Mouse (Mus musculus) urinary bladder, postnatal 25 days (tissue): ENCODE data around the gene Tsku.
A peak's percentile ranks its signal among the peaks of the same experiment; 100 is the strongest.

ENCODE experiments used
- DNase-seq: peaks from one replicate; pipeline ENCODE4 v3.0.0; 2022; ENCODE audit warnings: low spot score

Tsku gene

GRCm38 (mm10) chr7:98328311-98328710 lies 32.8 kb downstream of the Tsku start:
- no peak for DNase-seq

GRCm38 (mm10) chr7:98326051-98326450 lies 35.1 kb downstream of the Tsku start:
- no peak for DNase-seq

- DNase-seq = peak; percentile 62
Observed at GRCm38 (mm10) chr7:98324228-98324627, 36.9 kb downstream of the Tsku start.

- DNase-seq = no peak
Observed at GRCm38 (mm10) chr7:98323288-98324019, 37.7 kb downstream of the Tsku start.

- DNase-seq = no peak
Observed at GRCm38 (mm10) chr7:98322415-98322814, 38.7 kb downstream of the Tsku start.

- no peak for DNase-seq
Observed at GRCm38 (mm10) chr7:98321083-98321482, 40.0 kb downstream of the Tsku start, which contains the start of gene Acer3. Gene Acer3 (minus strand): TSS chr7:98321208.

- no peak for DNase-seq
Observed at GRCm38 (mm10) chr7:98320006-98320556, 41.0 kb downstream of the Tsku start.

- DNase-seq = no peak
Observed at GRCm38 (mm10) chr7:98316568-98316967, 44.6 kb downstream of the Tsku start.

- no peak for DNase-seq
Observed at GRCm38 (mm10) chr7:98315087-98315486, 46.0 kb downstream of the Tsku start.

- DNase-seq = no peak
Observed at GRCm38 (mm10) chr7:98312185-98312920, 48.8 kb downstream of the Tsku start.

GRCm38 (mm10) chr7:98310266-98310665 lies 50.9 kb downstream of the Tsku start:
- DNase-seq = no peak

- DNase-seq = peak; percentile 95
Observed at GRCm38 (mm10) chr7:98309219-98310030, 51.7 kb downstream of the Tsku start.

- DNase-seq = no peak
Observed at GRCm38 (mm10) chr7:98308607-98309218, 52.4 kb downstream of the Tsku start.

- DNase-seq = no peak
Observed at GRCm38 (mm10) chr7:98307921-98308606, 53.1 kb downstream of the Tsku start.

- DNase-seq = no peak
Observed at GRCm38 (mm10) chr7:98307411-98307810, 53.7 kb downstream of the Tsku start.
